Mouse (Mus musculus) liver, embryonic 11.5 days (tissue): ENCODE results near the gene Iqcd. TPM values are rescaled to one million over a fixed set of nuclear protein-coding genes. Genes with fewer than 3 reads are reported as not detected.

Source experiments
- ATAC-seq: fragments of 200-750 bp; cut with Nextera tagmentation; replicated peaks from 2 replicates; pipeline ENCODE4 v1.8.0; 2017; ENCODE audit warnings: moderate number of reproducible peaks, mild to moderate bottlenecking, moderate TSS enrichment, moderate library complexity; ENCODE audit not compliant: low FRiP score
- DNase-seq: peaks from one replicate; pipeline ENCODE4 v3.0.0-alpha.2; 2017; ENCODE audit warnings: low spot score
- H3K27ac ChIP-seq: fragments of 300-500 bp; sonication (generic); 2 replicates; pipeline ENCODE4 v1.5.1; 2014; ENCODE audit warnings: mild to moderate bottlenecking, low read depth, low read length, control low read depth
- H3K27me3 ChIP-seq: fragments of 300-500 bp; sonication (generic); replicated peaks from 2 replicates; pipeline ENCODE4 v1.6.1; 2014; ENCODE audit warnings: low read length, mixed read lengths; ENCODE audit not compliant: control insufficient read depth, insufficient read depth
- H3K36me3 ChIP-seq: fragments of 300-500 bp; sonication (generic); 2 replicates; pipeline ENCODE4 v1.6.1; 2014; ENCODE audit warnings: mild to moderate bottlenecking, low read length, moderate library complexity, mixed read lengths; ENCODE audit not compliant: control insufficient read depth, insufficient read depth
- H3K4me1 ChIP-seq: fragments of 300-500 bp; sonication (generic); replicated peaks from 2 replicates; pipeline ENCODE4 v1.6.1; 2014; ENCODE audit warnings: low read length, mixed read lengths; ENCODE audit not compliant: control insufficient read depth, insufficient read depth
- H3K4me2 ChIP-seq: fragments of 300-500 bp; sonication (generic); 2 replicates; pipeline ENCODE4 v1.6.1; 2014; ENCODE audit warnings: mild to moderate bottlenecking, control low read depth, moderate library complexity
- H3K4me3 ChIP-seq: fragments of 300-500 bp; sonication (generic); 2 replicates; pipeline ENCODE4 v1.5.1; 2014; ENCODE audit warnings: low read depth, low read length, control low read depth
- H3K9ac ChIP-seq: fragments of 300-500 bp; sonication (generic); 2 replicates; pipeline ENCODE4 v1.6.1; 2014; ENCODE audit warnings: low read depth, low read length, control low read depth
- H3K9me3 ChIP-seq: fragments of 300-500 bp; sonication (generic); 2 replicates; pipeline ENCODE4 v1.6.1; 2016; ENCODE audit warnings: low read length, inconsistent platforms, mixed read lengths; ENCODE audit not compliant: control insufficient read depth
- WGBS: fragments of 180-500 bp; shearing (Covaris S2); extraction: QIAGEN DNeasy Blood & Tissue Kit; methylation state at CpG from one replicate; pipeline ENCODE4 v1.1.7; 2014; 5-methylcytosine and 5-hydroxymethylcytosine counted together
- polyA plus RNA-seq: library from polyadenylated mRNA; unstranded; fragments of >200 nt; fragmentation: Nextera tagmentation; extraction: Ambion mirVana; gene quantifications from 2 replicates; pipeline ENCODE4 v1.2.1, GENCODE M21; 2014

The Iqcd gene
- polyA plus RNA-seq, 1 experiment from 2014 or later, result 1.5 TPM

GRCm38 (mm10) chr5:120568336-120568768, 20.5 kb upstream of the Iqcd start:
- H3K9me3 ChIP-seq, result no peaks in the 10 kb centered on the region
- no peak overlapping the region for H3K4me3 ChIP-seq
- no peaks in the 10 kb centered on the region for H3K27me3 ChIP-seq
- H3K4me2 ChIP-seq, result no peak overlapping the region
- no peak overlapping the region for H3K27ac ChIP-seq
- DNase-seq, result no peak
- no peak overlapping the region for H3K9ac ChIP-seq
- peaks cover 51% of the 10 kb centered on the region for H3K4me1 ChIP-seq
- no peaks in the 10 kb centered on the region for H3K36me3 ChIP-seq
- WGBS, result 76% methylated on average over 9 of the region's 9 CpGs
- no peak for ATAC-seq

DNA sequence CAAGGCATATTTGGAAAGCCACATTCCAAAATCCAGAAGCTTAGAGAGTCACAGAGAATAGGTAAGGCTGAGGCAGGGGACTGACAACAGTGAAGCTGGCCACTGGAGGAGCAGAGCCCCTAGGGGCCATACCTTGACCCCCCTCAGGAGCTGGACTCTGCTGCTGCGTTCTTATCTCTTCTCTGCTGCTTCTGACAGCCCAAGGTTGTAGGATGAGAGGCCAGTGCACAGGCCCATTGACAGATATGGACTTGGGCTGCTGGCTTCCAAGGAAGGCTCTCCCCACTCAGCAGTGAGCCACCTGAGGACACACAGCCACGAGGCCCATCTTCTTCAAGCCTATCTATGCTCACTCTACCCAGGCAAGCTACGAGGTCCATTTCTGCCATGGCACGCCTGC, 19.9 kb upstream of the Iqcd start:
- H3K4me2 ChIP-seq, result no peak overlapping the region
- H3K9me3 ChIP-seq, result no peaks in the 10 kb centered on the region
- peaks cover 48% of the 10 kb centered on the region for H3K4me1 ChIP-seq
- H3K4me3 ChIP-seq, result no peak overlapping the region
- 59% methylated on average over 4 of the region's 4 CpGs for WGBS
- ATAC-seq (no peak), DNase-seq (no peak)
- no peak overlapping the region for H3K27ac ChIP-seq
- H3K9ac ChIP-seq, result no peak overlapping the region
- no peaks in the 10 kb centered on the region for H3K36me3 ChIP-seq
- no peaks in the 10 kb centered on the region for H3K27me3 ChIP-seq

DNA sequence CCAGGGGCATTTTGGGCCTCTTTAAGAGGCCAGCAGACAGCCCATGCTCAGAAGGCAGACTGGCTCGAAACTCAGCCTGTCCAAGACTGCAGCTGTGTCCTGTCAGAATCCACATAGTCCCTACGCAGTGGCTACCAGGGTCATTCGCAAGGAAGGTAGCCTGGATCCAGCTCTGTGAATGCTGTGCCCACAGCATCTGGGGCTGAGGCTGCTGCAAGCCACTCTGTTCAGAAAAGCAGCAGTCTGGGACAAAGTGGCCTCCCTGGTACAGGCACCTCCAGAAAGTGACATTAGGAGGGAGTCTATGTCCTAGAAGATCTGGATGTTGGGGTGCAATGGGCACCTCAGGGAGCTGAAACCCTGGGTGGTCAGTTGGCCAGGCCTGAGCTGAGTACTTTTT, 19.0 kb upstream of the Iqcd start:
- H3K4me3 ChIP-seq, result no peak overlapping the region
- no peak overlapping the region for H3K9ac ChIP-seq
- peaks cover 1% of the 10 kb centered on the region; the same call in 1 of the 2 replicates for H3K36me3 ChIP-seq
- H3K9me3 ChIP-seq, result no peaks in the 10 kb centered on the region
- no peaks in the 10 kb centered on the region for H3K27me3 ChIP-seq
- peaks cover 43% of the 10 kb centered on the region for H3K4me1 ChIP-seq
- no peak overlapping the region for H3K4me2 ChIP-seq
- H3K27ac ChIP-seq, result no peak overlapping the region
- WGBS, result 90% methylated on average over 3 of the region's 3 CpGs
- ATAC-seq, result no peak
- DNase-seq, result no peak

DNA sequence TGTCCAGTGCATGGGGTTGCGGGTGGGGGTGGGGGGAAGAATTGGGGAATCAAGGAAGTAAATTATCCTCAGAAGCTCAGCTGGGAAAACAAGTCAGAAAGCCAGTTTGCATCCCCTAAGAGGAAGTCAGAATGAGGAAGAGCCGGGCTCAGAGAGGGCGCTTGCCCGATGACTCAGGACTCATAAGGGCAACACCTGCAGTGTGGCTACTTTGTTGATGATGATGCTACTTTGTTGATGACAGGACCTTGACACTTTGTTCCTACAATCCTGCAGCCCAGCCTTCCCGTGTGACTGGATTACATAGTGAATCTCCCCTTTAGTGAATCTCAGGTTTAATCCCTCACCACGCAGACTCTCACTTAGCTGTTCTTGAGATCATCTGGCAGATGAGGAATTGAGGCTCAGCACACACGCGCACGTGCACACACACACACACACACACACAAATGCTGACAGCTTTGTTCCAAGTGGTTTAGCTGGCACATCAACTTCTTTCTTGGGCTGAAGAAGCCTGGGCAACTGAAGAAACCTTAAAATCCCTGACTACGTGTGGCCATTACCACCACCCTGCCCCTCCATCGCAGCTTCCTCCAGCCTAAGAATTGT, 18.4 kb upstream of the Iqcd start:
- 77% methylated on average over 11 of the region's 11 CpGs for WGBS
- H3K36me3 ChIP-seq, result peaks cover 4% of the 10 kb centered on the region; the same call in 1 of the 2 replicates
- no peak for ATAC-seq
- no peak overlapping the region for H3K4me2 ChIP-seq
- H3K9ac ChIP-seq, result no peak overlapping the region
- no peak overlapping the region for H3K27ac ChIP-seq
- H3K4me3 ChIP-seq, result no peak overlapping the region
- H3K27me3 ChIP-seq, result no peaks in the 10 kb centered on the region
- no peaks in the 10 kb centered on the region for H3K9me3 ChIP-seq
- DNase-seq, result no peak
- peaks cover 39% of the 10 kb centered on the region for H3K4me1 ChIP-seq

DNA sequence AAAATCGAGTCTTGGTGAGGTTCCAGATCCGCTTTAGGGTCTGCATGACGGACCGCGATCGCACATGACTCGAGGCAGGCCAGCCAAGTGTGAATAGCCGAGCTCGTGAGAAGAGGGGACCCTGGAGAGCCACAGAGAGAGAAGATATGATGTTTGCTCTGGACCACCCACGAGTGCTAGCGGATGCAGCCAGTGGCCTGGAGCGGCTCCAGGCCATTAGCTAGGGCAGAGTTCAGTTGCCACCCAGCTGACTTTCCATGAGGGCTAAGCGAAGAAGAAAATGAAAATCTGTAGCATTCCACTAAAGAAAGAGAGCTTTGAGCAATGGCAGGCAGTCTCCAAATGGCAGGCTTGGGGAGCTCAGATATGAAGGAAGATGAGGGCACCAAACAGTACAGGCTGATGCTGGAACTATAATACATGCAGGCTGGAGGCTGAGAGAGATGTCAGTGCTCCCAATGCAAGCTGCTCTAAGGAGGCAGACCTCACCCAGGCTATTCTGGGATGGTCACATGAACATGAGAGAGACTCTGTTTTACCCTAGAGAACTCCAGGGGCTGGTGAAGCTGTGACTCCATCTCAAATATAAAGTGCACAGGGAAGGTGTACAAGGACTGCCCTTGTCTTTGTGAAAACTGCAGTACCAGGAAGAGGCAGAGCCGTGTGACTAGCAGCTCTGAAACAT, 17.6 kb upstream of the Iqcd start:
- H3K4me2 ChIP-seq, result no peak overlapping the region
- no peaks in the 10 kb centered on the region for H3K9me3 ChIP-seq
- no peaks in the 10 kb centered on the region for H3K27me3 ChIP-seq
- no peak overlapping the region for H3K9ac ChIP-seq
- H3K4me3 ChIP-seq, result no peak overlapping the region
- no peak for DNase-seq
- peaks cover 35% of the 10 kb centered on the region for H3K4me1 ChIP-seq
- ATAC-seq, result no peak
- WGBS, result 81% methylated on average over 14 of the region's 14 CpGs
- peaks cover 4% of the 10 kb centered on the region; the same call in 1 of the 2 replicates for H3K36me3 ChIP-seq
- H3K27ac ChIP-seq, result no peak overlapping the region

DNA sequence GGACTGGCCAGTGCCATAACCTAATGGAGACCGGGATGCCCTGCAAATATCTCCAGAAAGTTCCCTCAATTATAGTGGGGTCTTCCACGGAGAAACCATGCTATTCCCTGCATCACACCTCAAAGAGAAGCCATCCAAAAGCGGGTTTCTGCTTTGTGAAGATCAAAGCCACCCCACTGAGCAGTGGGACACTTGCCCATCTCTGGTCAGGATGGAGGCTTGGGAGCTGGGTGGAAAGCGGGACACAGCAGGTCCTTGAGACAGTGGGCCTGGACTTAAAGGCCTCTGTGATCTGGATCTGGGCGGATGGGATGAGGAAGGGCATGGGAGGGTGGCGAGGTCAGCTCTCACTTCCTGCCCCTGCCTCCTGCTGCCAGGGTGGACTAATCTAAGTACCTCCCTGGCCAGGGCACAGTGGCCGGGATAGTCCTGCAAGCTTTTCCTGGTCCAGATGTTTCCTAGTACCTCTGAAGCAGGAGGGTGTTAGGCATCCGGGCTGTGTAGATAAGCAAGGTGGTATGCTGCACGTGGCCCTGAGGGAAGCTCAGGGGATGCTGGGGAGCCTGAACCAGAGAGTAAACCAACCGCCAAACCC, 14.2 kb upstream of the Iqcd start:
- no peak overlapping the region for H3K4me3 ChIP-seq
- peaks cover 43% of the 10 kb centered on the region for H3K4me1 ChIP-seq
- 71% methylated on average over 10 of the region's 10 CpGs for WGBS
- no peaks in the 10 kb centered on the region for H3K27me3 ChIP-seq
- H3K9me3 ChIP-seq, result no peaks in the 10 kb centered on the region
- DNase-seq, result no peak
- no peak overlapping the region for H3K27ac ChIP-seq
- no peak for ATAC-seq
- no peak overlapping the region for H3K4me2 ChIP-seq
- H3K36me3 ChIP-seq, result peaks cover 4% of the 10 kb centered on the region
- no peak overlapping the region for H3K9ac ChIP-seq

DNA sequence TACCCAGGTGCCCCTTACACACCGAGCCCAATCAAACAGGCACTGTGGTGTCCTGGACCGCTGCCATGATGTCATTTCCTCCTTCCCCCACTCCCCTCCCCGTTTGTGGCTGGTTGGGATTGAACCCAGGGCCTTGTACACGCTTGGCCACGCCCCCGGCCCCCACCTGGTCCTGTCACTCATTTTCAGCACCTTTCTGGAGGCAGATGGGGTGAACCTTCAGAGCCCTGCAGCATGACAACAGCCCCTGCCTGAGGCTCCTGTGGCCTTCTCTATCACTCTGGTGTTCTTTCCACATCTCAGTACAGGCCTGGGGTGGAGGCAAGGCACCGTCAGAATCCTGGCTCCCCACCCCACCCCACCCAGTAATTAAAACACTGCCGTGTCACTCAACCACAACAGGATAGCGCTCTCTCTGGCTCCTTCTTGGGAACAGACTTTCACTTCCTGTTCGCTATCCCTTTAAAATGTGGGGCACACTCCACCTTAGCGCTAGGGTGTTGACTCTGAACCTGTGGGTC, 12.0 kb upstream of the Iqcd start:
- H3K4me2 ChIP-seq, result peak overlapping the region; percentile 1; the same call in 1 of the 2 replicates
- 66% methylated on average over 11 of the region's 11 CpGs for WGBS
- H3K27me3 ChIP-seq, result no peaks in the 10 kb centered on the region
- no peak for DNase-seq
- H3K36me3 ChIP-seq, result peaks cover 6% of the 10 kb centered on the region
- peak; percentile 37 for ATAC-seq
- peak overlapping the region; percentile 90; the same call in 1 of the 2 replicates for H3K27ac ChIP-seq
- H3K9me3 ChIP-seq, result no peaks in the 10 kb centered on the region
- peaks cover 33% of the 10 kb centered on the region for H3K4me1 ChIP-seq
- H3K4me3 ChIP-seq, result no peak overlapping the region
- peak overlapping the region; percentile 14; the same call in 1 of the 2 replicates for H3K9ac ChIP-seq

- Histone ChIP-seq H3K9ac (peak overlapping the region; percentile 28), H3K4me3 (no peak overlapping the region), H3K9me3 (no peaks in the 10 kb centered on the region), H3K36me3 (peaks cover 7% of the 10 kb centered on the region), H3K27ac (peak overlapping the region; percentile 90), H3K27me3 (no peaks in the 10 kb centered on the region), H3K4me2 (peak overlapping the region; percentile 45), H3K4me1 (peaks cover 33% of the 10 kb centered on the region)
- peak; percentile 74 for ATAC-seq
- DNase-seq, result no peak
- WGBS, result 53% methylated on average over 10 of the region's 10 CpGs
Measured at GRCm38 (mm10) chr5:120577935-120578441, 10.8 kb upstream of the Iqcd start.
